Mouse (Mus musculus) right cerebral cortex, postnatal 10 days (tissue): ENCODE data around the gene Trap1a.
"Not testable (repeated sequence)": the region's sequence is repeated elsewhere in the genome, so short reads cannot be mapped to it uniquely, and the experiment has no call there.

Source experiments
- DNase-seq, 2 experiments: peaks; one replicate each; pipeline ENCODE4 v3.0.0; 2021; ENCODE audit warnings: low spot score in 2 of 2

Gene Trap1a

DNA sequence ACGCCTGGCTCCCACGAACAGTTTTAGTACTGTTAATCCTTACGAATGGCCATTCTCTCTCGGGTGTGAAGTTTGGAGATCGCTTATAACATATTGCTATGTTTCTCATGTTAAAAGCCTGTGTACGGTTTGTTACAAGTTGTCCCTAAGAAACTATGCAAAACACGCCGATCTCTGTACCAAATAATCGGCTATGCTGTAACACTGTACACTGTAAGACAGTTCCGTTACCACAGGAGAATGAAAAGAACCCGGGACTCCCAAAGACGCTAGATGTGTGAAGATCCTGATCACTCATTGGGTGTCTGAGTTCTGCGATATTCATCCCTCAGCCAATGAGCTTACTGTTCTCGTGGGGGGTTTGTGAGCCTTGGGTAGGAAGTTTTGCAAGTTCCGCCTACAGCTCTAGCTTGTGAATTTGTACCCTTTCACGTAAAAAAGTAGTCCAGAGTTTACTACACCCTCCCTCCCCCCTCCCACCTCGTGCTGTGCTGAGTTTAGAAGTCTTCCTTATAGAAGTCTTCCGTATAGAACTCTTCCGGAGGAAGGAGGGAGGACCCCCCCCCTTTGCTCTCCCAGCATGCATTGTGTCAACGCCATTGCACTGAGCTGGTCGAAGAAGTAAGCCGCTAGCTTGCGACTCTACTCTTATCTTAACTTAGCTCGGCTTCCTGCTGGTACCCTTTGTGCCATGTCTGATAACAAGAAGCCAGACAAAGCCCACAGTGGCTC, at the start of gene Trap1a:
Gene Trap1a, plus strand, starts transcription at position 421 of the 732 bp plus-strand sequence.
- no peak for DNase-seq

DNA sequence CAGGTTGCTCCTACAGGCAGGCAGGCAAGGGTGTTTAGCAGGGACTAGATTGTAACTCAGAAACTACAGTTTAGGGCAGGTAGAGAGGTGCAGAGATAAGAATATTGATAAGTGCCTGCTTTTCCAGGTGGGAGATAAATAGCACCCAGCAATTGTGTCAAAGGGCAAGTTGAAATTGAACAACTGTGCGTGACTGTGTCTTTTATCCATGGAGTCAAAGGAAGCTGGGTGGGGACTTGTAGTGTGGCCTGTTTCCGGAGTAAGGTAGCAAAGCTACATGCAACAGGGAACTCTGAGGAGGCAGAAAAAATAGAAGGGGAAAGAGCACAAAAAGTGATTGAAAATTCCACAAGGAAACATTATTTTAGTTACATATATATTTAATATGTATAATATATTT, 40.4 kb upstream of the Trap1a start:
- DNase-seq: no peak

DNA sequence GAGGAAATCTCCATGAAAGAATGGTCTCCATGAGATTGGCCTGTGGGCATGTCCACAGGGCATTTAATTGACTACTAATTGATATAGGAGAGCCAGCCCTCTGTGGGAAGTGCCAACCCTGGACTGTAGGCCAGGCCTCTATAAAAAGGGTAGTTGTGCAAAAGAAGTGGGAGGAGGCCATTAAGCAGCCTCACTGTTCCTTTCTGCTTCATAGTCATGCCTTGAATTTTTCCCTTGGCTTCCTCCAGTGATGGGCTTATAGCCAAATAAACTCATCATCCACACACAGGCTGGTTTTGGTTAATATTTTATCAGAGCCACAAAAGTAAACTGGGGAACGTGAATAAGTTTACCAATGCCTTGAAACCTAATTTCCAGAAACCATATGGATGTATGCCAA, 38.2 kb upstream of the Trap1a start:
- DNase-seq: no peak

DNA sequence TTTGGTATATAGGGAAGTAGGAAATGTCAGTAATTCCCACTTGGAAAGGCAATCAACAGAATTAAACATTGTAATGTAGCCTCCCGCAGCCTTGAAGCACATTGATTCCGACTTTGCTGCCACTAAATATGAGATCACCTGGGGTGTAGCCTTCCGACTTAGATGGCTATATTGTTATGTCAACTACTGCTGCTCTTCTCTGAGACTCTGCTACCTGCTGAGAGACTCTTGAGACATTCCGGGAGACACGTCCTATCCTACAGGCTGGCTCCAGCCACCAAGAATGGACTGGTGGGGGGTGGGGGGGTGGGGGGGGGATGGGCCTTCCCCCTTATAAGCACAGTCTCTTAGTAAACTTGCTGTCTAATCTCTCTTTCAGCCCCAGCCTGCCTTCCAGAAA, 16.1 kb upstream of the Trap1a start:
- not testable (repeated sequence) for DNase-seq

DNA sequence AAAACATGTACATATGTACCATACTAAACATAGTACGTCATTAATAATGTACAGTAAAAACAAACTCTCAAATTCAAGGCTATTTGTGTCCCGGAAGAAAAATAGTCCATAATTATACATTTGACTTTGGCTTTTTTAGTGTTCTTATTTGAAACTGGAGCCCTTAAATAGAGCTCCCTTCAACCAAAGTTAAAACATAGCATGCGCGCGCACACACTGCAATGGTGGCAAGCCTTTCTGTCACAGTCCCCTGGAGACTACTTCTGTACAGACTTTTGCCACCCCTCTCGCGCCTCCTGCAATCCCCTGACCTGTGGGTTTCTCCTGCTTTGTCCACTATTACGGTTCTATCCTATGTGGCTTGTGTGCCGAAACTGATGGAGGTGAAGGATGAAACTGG, 900 bp upstream of the Trap1a start:
- DNase-seq: no peak

DNA sequence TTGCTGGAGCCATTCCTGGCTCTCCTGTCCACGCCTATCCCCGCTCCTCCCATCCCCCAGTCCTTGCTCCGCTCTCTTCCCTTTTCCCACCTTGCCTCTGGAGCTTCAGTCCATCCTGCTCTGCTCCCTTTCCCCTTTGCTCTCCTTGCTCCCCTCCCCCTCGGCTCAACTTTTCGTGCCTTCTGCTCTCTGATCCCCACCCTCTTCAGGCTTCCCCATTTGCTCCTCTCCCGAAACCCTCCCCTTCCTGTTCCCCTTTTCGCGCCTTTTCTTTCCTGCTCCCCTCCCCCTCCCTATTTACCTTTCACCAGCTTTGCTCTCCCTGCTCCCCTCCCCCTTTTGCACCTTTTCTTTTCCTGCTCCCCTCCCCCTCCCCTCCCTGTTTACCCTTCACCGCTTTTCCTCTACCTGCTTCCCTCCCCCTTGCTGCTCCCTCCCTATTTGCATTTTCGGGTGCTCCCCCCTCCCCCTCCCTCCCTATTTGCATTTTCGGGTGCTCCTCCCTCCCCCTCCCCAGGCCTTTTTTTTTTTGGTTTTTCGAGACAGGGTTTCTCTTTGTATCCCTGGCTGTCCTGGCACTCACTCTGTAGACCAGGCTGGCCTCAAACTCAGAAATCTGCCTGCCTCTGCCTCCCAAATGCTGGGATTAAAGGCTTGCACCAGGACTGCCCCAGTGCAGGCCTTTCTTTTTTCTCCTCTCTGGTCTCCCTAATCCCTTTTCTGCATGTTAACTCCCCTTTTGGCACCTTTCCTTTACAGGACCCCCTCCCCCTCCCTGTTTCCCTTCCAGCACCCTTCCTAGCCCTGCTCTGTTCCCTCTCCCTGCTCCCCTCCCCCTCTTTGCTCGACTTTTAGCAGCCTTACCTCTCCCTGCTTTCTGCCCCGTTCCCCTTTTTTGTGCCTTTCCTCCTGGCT, 1.3 kb downstream of the Trap1a start:
- DNase-seq: no peak

DNA sequence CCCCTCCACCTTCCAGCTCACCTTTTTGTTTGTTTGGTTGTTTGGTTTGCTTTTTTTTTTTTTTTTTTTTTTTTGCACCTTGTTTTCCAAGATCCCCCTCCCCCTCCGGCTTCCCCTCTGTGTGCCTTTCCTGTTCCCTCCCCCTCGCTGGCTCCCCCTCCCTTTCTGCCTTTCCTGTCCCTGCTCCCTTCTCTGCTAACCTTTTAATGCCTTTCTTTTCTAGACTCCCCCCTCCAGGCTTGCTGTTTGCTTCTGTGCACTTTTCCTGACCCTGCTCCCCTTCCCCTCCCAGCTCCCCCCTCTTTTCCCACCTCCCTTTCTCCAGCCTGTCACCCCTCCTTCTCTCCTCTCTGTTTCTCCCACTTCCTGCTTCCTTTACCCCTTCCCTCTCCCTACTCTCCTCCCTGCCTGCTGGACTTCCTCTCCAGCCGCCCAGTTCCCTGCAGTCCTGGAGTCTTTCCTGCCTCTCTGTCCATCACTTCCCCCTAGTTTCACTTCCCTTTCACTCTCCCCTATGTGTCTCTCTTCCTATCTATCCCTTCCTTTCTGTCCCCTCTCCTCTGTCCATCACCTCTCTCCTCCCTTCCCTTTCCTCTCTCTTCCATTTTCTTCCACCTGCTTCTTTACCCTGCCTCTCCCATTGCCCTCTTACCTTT, 2.1 kb downstream of the Trap1a start:
- DNase-seq: no peak

DNA sequence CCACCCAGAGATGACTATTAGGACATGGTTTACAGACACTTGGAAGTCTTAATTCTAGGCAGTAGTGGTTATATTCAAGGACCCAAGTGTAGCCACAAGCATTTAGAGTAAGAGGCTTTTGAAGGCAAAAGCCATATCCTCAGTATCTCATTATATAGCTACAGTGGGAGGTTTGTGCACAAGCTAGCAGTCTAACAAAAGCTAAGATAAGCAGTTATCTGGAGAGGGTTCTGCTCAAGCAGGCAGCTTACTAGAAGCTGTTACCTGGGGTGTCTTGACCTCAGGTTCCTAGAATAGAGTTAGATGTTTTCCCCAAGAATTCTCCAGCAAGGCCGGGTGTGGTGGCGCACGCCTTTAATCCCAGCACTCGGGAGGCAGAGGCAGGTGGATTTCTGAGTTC, 6.1 kb downstream of the Trap1a start:
- no peak for DNase-seq

DNA sequence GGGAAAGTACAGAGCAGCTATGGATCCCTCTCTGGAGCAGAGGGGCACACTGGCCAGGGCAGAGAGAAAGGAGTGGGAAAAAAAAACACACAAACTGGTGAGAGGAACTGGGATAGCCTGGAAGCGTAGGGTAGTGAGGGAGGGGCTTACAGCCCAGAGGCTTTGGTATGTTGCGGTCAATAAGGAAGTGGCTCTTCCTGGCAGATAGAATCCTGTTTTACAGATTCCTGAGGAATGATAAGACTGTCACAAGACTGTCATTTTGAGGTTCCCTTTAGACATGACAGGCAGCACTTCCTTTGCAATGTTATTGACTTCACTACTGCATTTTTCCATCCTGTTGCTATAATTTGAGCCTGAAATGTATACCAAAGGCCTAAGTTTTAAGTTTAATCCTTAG, 7.7 kb downstream of the Trap1a start:
- DNase-seq: no peak

DNA sequence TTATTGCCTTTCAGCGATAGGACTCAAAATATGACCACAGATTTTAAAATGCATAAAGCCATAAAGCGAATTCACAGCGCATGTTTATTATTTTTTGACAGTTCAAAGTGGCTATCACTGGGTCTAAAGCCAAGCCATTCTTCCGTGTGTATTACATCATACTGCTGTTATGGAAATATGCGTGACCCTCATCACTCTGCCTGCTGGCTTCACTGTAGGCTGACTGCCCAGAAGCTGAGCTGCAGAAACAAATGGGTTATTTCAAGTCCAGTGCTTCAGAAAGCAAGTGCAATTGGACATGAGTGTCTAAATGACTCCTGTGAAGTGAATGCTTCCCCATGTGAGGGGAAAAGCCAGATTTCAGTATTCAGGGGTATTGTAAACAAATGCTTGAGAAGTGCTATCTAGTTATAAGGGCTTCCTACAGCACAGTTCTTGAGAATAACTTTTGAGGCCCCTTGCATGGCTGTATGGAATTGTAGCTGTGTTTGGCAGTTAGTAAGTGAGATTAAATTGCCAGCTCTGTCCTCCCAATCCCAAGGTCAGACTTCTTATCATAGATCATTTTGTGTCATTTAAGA, 18.8 kb downstream of the Trap1a start:
- no peak for DNase-seq

DNA sequence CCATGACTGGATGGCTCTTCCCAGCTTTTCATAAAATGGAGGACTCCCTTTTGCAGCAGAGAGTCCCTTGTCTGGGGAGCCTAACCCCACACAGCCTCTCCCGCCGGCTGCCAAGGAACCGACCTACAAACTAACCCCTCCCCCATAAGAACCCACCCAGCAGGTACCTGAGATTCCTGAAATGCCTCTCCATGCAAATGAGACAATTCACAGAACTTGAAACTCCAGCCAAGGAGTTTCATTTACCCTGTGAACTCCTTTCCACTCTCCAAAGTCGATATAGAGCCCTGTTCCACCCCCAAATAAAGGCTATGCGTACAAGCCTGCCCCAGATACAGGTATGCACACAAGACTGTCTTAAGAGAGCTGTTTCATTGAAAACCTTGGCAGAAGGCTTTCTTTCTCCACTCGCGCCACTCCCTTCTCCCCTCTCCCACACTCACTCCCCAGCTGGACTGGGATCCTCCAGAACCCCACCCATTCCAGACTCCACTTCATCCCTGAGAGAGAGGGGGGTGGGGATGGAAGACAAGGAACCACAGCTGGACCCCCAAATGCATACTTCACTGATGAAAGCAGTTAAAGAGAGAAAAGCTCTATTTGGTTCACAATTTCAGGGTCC, 24.3 kb downstream of the Trap1a start:
- no peak for DNase-seq

DNA sequence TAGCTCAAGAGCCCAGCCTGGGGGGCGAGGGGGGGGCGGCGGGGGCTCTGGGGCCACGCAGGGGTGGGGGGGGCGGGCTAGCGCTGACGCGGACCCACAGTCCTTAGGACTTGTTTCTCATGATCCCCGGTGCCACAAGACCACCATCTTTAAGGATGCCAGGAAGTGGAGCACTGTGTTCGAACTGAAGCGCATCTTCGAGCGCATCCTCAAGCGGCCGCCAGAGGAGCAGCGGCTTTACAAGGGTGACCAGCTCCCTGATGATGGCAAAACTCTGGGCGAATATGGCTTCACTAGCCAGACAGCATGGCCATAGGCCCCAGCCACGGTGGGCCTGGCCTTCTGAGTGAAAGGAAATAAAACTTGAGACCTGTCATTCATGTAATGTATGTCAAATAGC, 24.9 kb downstream of the Trap1a start:
- DNase-seq: no peak

DNA sequence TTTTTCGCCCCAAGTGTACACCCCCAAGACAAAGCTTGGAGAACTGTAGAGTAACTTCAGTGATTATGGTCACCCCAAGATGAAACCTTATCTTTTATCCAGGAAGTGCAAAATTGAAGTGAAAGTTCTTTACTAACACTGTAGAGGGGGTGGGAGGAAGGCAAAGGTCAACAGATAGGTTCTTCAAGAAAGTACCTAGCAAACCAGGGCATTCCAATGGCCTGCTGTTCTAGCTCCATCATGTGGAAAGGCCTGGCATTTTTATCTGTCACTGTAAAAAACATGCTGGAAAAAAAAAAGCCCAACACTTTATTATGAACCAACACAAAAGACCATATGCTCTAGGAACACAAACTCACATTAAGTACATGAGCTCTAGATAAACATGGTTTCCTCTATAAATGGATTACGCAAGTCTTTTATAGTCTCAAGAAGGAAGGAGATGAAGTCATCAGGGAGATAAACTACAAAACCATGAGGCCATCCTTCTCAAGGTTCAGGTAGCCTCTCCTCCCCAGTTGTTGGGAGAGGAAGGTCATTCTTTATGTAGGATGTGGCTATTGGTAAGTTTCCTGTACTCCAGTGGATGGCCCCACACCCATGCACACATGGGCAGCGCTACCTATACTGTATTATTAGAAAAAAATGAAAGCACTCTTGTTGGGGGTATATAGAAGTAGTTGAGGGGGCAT, 33.5 kb downstream of the Trap1a start:
- DNase-seq: no peak

DNA sequence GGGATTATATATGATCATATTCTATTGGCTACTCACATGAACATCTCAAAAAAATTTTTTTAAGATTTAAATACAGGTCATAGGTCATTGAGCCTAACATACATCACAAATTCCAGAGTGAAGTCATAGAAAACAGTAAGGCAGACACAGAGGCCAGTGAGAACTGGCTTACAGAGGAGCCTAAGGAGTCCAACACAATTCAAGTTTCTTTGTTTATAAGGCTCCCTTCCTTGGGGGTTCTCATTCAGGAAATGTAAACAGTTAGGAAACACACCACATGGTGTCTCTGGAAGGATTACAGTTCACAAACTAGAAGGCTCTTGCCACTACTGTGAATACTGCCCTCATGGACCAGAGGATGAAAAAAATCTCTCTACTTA, 34.0 kb downstream of the Trap1a start:
- no peak for DNase-seq

DNA sequence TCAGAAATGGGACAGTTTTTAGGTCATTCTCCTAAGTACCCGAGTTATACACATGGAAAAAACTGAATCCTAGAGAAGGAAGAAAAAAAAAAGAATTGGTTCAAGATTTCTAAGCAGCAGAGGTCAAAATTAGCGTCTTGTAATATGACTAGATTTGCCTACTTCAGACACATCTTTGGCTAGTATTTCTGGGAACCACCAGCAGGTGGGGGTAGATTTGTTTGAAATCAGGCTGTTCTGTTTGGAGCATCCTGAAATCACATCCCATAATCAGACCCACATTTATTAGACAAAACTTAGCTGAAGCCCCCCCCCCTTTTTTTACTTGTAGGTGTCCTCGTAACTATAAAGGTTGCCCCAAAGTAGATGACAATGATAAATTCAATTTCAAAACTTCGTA, 35.6 kb downstream of the Trap1a start:
- DNase-seq: peak in 1 of 2 experiments; percentile 41

DNA sequence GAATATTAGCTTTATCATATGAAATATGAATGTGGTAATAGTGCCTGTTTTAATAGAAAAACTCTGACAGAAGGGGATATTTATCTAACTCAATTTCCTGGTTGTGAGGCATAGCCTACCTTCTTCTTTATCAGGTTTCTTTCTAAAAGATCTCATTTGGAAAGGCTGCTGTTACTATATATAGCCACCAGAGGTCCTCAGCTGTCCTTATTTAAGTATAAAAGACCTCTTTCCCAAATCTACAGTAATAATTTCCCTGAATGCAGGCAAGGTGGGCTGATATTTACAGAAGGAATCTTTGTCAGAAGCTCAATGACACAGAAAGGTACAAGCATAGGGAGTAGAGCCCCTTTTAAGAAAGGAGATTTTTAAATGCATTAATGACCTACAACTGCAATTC, 39.2 kb downstream of the Trap1a start:
- no peak for DNase-seq
